Mouse (Mus musculus): ENCODE measurements around the gene Otud3. TPM values are rescaled to one million over a fixed set of nuclear protein-coding genes. Genes with fewer than 3 reads are reported as not detected.

The Otud3 gene
- polyA plus RNA-seq, 1 experiment from 2014 or later: 4.7 TPM

DNA sequence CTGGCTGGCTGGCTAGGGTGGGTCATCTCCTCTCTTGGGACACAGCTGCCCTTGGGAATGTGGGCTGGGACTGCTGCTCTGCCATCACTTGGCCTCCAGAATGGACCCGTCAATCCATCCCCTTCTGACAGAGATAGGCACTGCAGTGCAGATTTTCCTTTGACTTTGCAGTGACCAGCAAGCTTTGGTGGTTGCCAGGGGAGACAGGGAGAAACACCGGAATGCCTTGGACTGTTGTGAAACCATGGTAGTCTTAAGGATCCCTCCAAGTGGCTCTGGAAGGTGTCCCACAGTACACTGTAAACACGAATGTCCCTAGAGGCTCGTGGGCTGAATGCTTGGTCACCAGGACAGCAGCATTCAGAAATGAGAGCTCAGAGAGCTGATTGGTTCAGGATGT is 25.7 kb upstream of the Otud3 start:
- 62% methylated on average over 4 of the region's 4 CpGs for WGBS
- no peak for ATAC-seq (replicated peaks; ENCODE audit: low FRiP score, low TSS enrichment, low read depth)

GRCm38 (mm10) chr4:138938495-138939269 is 24.9 kb upstream of the Otud3 start:
- no peak overlapping the region for H3K9ac ChIP-seq (ENCODE audit: low read length)

More for the DNA sequence above, 25.7 kb upstream of the Otud3 start:
- Histone ChIP-seq H3K36me3 (ENCODE audit: control insufficient read depth, insufficient read depth, low read length) (no peaks in the 10 kb centered on the region), H3K4me1 (replicated peaks; ENCODE audit: control insufficient read depth, insufficient read depth, low read length) (no peaks in the 10 kb centered on the region; the same call in 1 of the 2 replicates), H3K9ac (ENCODE audit: low read length) (no peak overlapping the region), H3K4me2 (ENCODE audit: low read length) (no peak overlapping the region), H3K4me3 (ENCODE audit: low read depth, low read length) (no peak overlapping the region), H3K27ac (ENCODE audit: low read depth) (no peak overlapping the region), H3K27me3 (replicated peaks; ENCODE audit: control insufficient read depth, insufficient read depth, low read length) (no peaks in the 10 kb centered on the region), H3K9me3 (ENCODE audit: control insufficient read depth, low read length) (no peaks in the 10 kb centered on the region)
- no peak for DNase-seq (ENCODE audit: low spot score)

GRCm38 (mm10) chr4:138934456-138935145 is 20.9 kb upstream of the Otud3 start:
- no peaks in the 10 kb centered on the region for H3K27me3 ChIP-seq (replicated peaks; ENCODE audit: control insufficient read depth, insufficient read depth, low read length)
- H3K4me1 ChIP-seq (replicated peaks; ENCODE audit: control insufficient read depth, insufficient read depth, low read length): no peaks in the 10 kb centered on the region; the same call in 1 of the 2 replicates
- no peak overlapping the region for H3K27ac ChIP-seq (ENCODE audit: low read depth)
- no peaks in the 10 kb centered on the region for H3K9me3 ChIP-seq (ENCODE audit: control insufficient read depth, low read length)
- no peak overlapping the region for H3K4me3 ChIP-seq (ENCODE audit: low read depth, low read length)
- no peak for ATAC-seq (replicated peaks; ENCODE audit: low FRiP score, low TSS enrichment, low read depth)
- no peak for DNase-seq (ENCODE audit: low spot score)
- no peak overlapping the region for H3K9ac ChIP-seq (ENCODE audit: low read length)
- H3K36me3 ChIP-seq (ENCODE audit: control insufficient read depth, insufficient read depth, low read length): no peaks in the 10 kb centered on the region
- H3K4me2 ChIP-seq (ENCODE audit: low read length): no peak overlapping the region
- 85% methylated on average over 11 of the region's 11 CpGs for WGBS

More at GRCm38 (mm10) chr4:138938495-138939269, 24.9 kb upstream of the Otud3 start:
- no peak overlapping the region for H3K4me2 ChIP-seq (ENCODE audit: low read length)
- no peaks in the 10 kb centered on the region for H3K36me3 ChIP-seq (ENCODE audit: control insufficient read depth, insufficient read depth, low read length)
- no peak for DNase-seq (ENCODE audit: low spot score)
- no peak overlapping the region for H3K4me3 ChIP-seq (ENCODE audit: low read depth, low read length)
- 58% methylated on average over 10 of the region's 10 CpGs for WGBS
- H3K27ac ChIP-seq (ENCODE audit: low read depth): 0 out of 2 replicates have a peak overlapping the region, but pooled peaks have one; percentile 16
- ATAC-seq (replicated peaks; ENCODE audit: low FRiP score, low TSS enrichment, low read depth): peak; percentile 56
- no peaks in the 10 kb centered on the region; the same call in 1 of the 2 replicates for H3K4me1 ChIP-seq (replicated peaks; ENCODE audit: control insufficient read depth, insufficient read depth, low read length)
- no peaks in the 10 kb centered on the region for H3K27me3 ChIP-seq (replicated peaks; ENCODE audit: control insufficient read depth, insufficient read depth, low read length)
- H3K9me3 ChIP-seq (ENCODE audit: control insufficient read depth, low read length): no peaks in the 10 kb centered on the region

DNA sequence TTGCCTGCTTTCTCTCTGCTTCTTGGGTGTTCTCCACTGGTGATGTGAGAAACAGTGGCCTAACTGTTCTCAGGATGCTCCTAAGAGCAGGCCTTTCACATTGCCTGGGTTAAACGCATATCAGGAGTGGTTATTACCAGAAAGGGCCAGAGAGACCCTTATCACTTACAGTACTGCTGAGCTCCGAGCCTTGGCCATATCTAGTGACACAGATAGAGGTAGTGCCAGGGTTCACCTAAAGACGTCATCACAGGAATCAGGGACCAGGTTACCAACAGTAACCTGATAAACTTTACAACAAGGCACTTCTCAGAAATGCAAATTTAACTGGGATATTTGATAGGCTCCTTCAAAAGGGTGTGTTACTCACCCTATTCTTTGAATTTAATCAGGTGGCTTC is 20.1 kb upstream of the Otud3 start:
- H3K27me3 ChIP-seq (replicated peaks; ENCODE audit: control insufficient read depth, insufficient read depth, low read length): no peaks in the 10 kb centered on the region
- no peak overlapping the region for H3K27ac ChIP-seq (ENCODE audit: low read depth)
- H3K4me3 ChIP-seq (ENCODE audit: low read depth, low read length): no peak overlapping the region
- no peaks in the 10 kb centered on the region for H3K9me3 ChIP-seq (ENCODE audit: control insufficient read depth, low read length)
- no peak overlapping the region for H3K4me2 ChIP-seq (ENCODE audit: low read length)
- DNase-seq (ENCODE audit: low spot score) (no peak), ATAC-seq (replicated peaks; ENCODE audit: low FRiP score, low TSS enrichment, low read depth) (no peak)
- H3K36me3 ChIP-seq (ENCODE audit: control insufficient read depth, insufficient read depth, low read length): no peaks in the 10 kb centered on the region
- no peak overlapping the region for H3K9ac ChIP-seq (ENCODE audit: low read length)
- no peaks in the 10 kb centered on the region; the same call in 1 of the 2 replicates for H3K4me1 ChIP-seq (replicated peaks; ENCODE audit: control insufficient read depth, insufficient read depth, low read length)
- 68% methylated on average over 3 of the region's 3 CpGs for WGBS

GRCm38 (mm10) chr4:138925561-138925960 is 11.8 kb upstream of the Otud3 start:
- DNase-seq (ENCODE audit: low spot score) (no peak), ATAC-seq (replicated peaks; ENCODE audit: low FRiP score, low TSS enrichment, low read depth) (no peak)
- H3K4me1 ChIP-seq (replicated peaks; ENCODE audit: control insufficient read depth, insufficient read depth, low read length): no peaks in the 10 kb centered on the region; the same call in 1 of the 2 replicates
- WGBS: 33% methylated on average over 2 of the region's 2 CpGs
- H3K36me3 ChIP-seq (ENCODE audit: control insufficient read depth, insufficient read depth, low read length): no peaks in the 10 kb centered on the region
- H3K27me3 ChIP-seq (replicated peaks; ENCODE audit: control insufficient read depth, insufficient read depth, low read length): no peaks in the 10 kb centered on the region
- H3K27ac ChIP-seq (ENCODE audit: low read depth): no peak overlapping the region
- H3K9ac ChIP-seq (ENCODE audit: low read length): no peak overlapping the region
- H3K4me2 ChIP-seq (ENCODE audit: low read length): no peak overlapping the region
- H3K4me3 ChIP-seq (ENCODE audit: low read depth, low read length): no peak overlapping the region
- no peaks in the 10 kb centered on the region for H3K9me3 ChIP-seq (ENCODE audit: control insufficient read depth, low read length)

DNA sequence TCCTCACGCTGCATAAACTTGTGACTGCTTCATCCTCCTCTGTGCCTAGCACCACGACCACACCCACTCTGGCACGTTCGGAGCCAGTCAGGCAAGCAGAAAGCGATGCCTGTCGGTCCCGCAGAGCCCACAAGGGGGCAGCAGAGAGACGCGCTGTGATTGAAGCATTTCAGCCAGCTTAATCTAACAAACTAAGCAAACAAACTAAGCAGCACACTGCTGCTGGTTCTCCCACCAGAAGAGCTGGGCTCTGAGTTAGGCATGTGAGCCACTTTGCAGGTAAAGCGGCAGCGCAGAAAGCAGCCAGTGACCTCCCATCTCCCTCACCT is 8.3 kb upstream of the Otud3 start:
- 1% methylated on average over 11 of the region's 11 CpGs for WGBS
- H3K9me3 ChIP-seq (ENCODE audit: control insufficient read depth, low read length): no peaks in the 10 kb centered on the region
- no peaks in the 10 kb centered on the region for H3K27me3 ChIP-seq (replicated peaks; ENCODE audit: control insufficient read depth, insufficient read depth, low read length)
- H3K4me1 ChIP-seq (replicated peaks; ENCODE audit: control insufficient read depth, insufficient read depth, low read length): no peaks in the 10 kb centered on the region; the same call in 1 of the 2 replicates
- H3K4me2 ChIP-seq (ENCODE audit: low read length): peak overlapping the region; percentile 42
- no peak overlapping the region for H3K9ac ChIP-seq (ENCODE audit: low read length)
- no peak overlapping the region for H3K4me3 ChIP-seq (ENCODE audit: low read depth, low read length)
- DNase-seq (ENCODE audit: low spot score): peak; percentile 100
- peak; percentile 81 for ATAC-seq (replicated peaks; ENCODE audit: low FRiP score, low TSS enrichment, low read depth)
- no peak overlapping the region for H3K27ac ChIP-seq (ENCODE audit: low read depth)
- H3K36me3 ChIP-seq (ENCODE audit: control insufficient read depth, insufficient read depth, low read length): no peaks in the 10 kb centered on the region

- Histone ChIP-seq H3K27me3 (replicated peaks; ENCODE audit: control insufficient read depth, insufficient read depth, low read length) (no peaks in the 10 kb centered on the region), H3K9me3 (ENCODE audit: control insufficient read depth, low read length) (no peaks in the 10 kb centered on the region), H3K4me1 (replicated peaks; ENCODE audit: control insufficient read depth, insufficient read depth, low read length) (no peaks in the 10 kb centered on the region; the same call in 1 of the 2 replicates), H3K27ac (ENCODE audit: low read depth) (no peak overlapping the region), H3K9ac (ENCODE audit: low read length) (no peak overlapping the region), H3K36me3 (ENCODE audit: control insufficient read depth, insufficient read depth, low read length) (no peaks in the 10 kb centered on the region), H3K4me3 (ENCODE audit: low read depth, low read length) (no peak overlapping the region), H3K4me2 (ENCODE audit: low read length) (peak overlapping the region; percentile 42)
- ATAC-seq (replicated peaks; ENCODE audit: low FRiP score, low TSS enrichment, low read depth) (peak; percentile 33; the same call in 1 of the 2 replicates), DNase-seq (ENCODE audit: low spot score) (no peak)
- 37% methylated on average over 20 of the region's 20 CpGs for WGBS
These were observed 7.7 kb upstream of the Otud3 start for GRCm38 (mm10) chr4:138921254-138922130.

- Histone ChIP-seq H3K4me1 (replicated peaks; ENCODE audit: control insufficient read depth, insufficient read depth, low read length) (peaks cover under 1% of the 10 kb centered on the region; the same call in 1 of the 2 replicates), H3K27ac (ENCODE audit: low read depth) (no peak overlapping the region), H3K4me3 (ENCODE audit: low read depth, low read length) (no peak overlapping the region), H3K36me3 (ENCODE audit: control insufficient read depth, insufficient read depth, low read length) (no peaks in the 10 kb centered on the region), H3K9me3 (ENCODE audit: control insufficient read depth, low read length) (no peaks in the 10 kb centered on the region), H3K9ac (ENCODE audit: low read length) (no peak overlapping the region), H3K27me3 (replicated peaks; ENCODE audit: control insufficient read depth, insufficient read depth, low read length) (no peaks in the 10 kb centered on the region), H3K4me2 (ENCODE audit: low read length) (no peak overlapping the region)
- WGBS: 83% methylated on average over 9 of the region's 9 CpGs
- no peak for ATAC-seq (replicated peaks; ENCODE audit: low FRiP score, low TSS enrichment, low read depth)
- no peak for DNase-seq (ENCODE audit: low spot score)
These were observed 3.5 kb upstream of the Otud3 start for GRCm38 (mm10) chr4:138917282-138917681.
